9 mouse cellular contexts compared by ENCODE assay signal in genomic region chr14:120336380-120336779, GRCm38 (mm10).
DNase-seq lines count a peak whose midpoint lies in the region; ATAC-seq lines count a peak whose summit lies in the region.
"Had no signal": no experiment of that assay in that cellular context is flagged by ENCODE, and none has a peak within 500 bp of the region (broad histone marks: within the 10 kb centered on the region; RNA-seq: fewer than 3 reads in every experiment).

No protein-coding gene starts in this region.

- peaks cover 67% of the 10 kb centered on the region for H3K4me1 ChIP-seq in limb, embryonic 13.5 days
- H3K4me1 ChIP-seq in limb, embryonic 10.5 days: peaks cover 13% of the 10 kb centered on the region
- H3K4me1 ChIP-seq in heart, embryonic 11.5 days (ENCODE audit: control insufficient read depth, insufficient read depth, low read length): peaks cover 44% of the 10 kb centered on the region
- H3K4me1 ChIP-seq in forebrain, embryonic 15.5 days: peaks cover 19% of the 10 kb centered on the region; the same call in 1 of the 2 replicates

- DNase-seq in limb, embryonic 10.5 days (ENCODE audit: low spot score): no peak
- DNase-seq in adrenal gland, postnatal 36 days: peak; percentile 83 to 85
- peak; percentile 83 to 90 for DNase-seq in kidney, postnatal 25 days
- DNase-seq in T-cell, adult 2 months (ENCODE audit: low spot score): no peak
- DNase-seq in layer of hippocampus, postnatal 36 days: no peak

- no peaks in the 10 kb centered on the region for H3K27me3 ChIP-seq in limb, embryonic 13.5 days
- no peaks in the 10 kb centered on the region for H3K27me3 ChIP-seq in limb, embryonic 10.5 days (ENCODE audit: low read depth, poor library complexity, severe bottlenecking)
- no peaks in the 10 kb centered on the region for H3K27me3 ChIP-seq in heart, embryonic 11.5 days (ENCODE audit: control insufficient read depth, insufficient read depth, low read length)
- H3K27me3 ChIP-seq in forebrain, embryonic 15.5 days: no peaks in the 10 kb centered on the region

- H3K4me2 ChIP-seq in limb, embryonic 13.5 days (replicated peaks): no peak overlapping the region
- H3K4me2 ChIP-seq in heart, embryonic 11.5 days: peak overlapping the region; percentile 4; the same call in 1 of the 2 replicates
- no peak overlapping the region for H3K4me2 ChIP-seq in forebrain, embryonic 15.5 days (replicated peaks)

- WGBS in limb, embryonic 13.5 days: 50% methylated on average over 7 of the region's 7 CpGs
- WGBS in limb, embryonic 10.5 days: 54% methylated on average over 7 of the region's 7 CpGs
- 33% methylated on average over 7 of the region's 7 CpGs for WGBS in heart, embryonic 11.5 days (ENCODE audit: insufficient replicate concordance)
- WGBS in forebrain, embryonic 15.5 days: 26% methylated on average over 7 of the region's 7 CpGs

- H3K9ac ChIP-seq in limb, embryonic 13.5 days: no peak overlapping the region
- H3K9ac ChIP-seq in heart, embryonic 11.5 days (ENCODE audit: low read depth, low read length): no peak overlapping the region
- H3K9ac ChIP-seq in forebrain, embryonic 15.5 days (replicated peaks): no peak overlapping the region

- ATAC-seq in limb, embryonic 13.5 days (ENCODE audit: low FRiP score, low read depth): 0 out of 2 replicates have a peak, but pooled peaks have one; percentile 45
- peak; percentile 68; the same call in 1 of the 2 replicates for ATAC-seq in heart, embryonic 11.5 days (replicated peaks; ENCODE audit: insufficient number of reproducible peaks, low FRiP score, low TSS enrichment)
- ATAC-seq in forebrain, embryonic 15.5 days (replicated peaks): no peak

- H3K4me3 ChIP-seq in limb, embryonic 13.5 days: no peak overlapping the region
- no peak overlapping the region for H3K4me3 ChIP-seq in limb, embryonic 10.5 days
- H3K4me3 ChIP-seq in heart, embryonic 11.5 days (ENCODE audit: low read depth, low read length): no peak overlapping the region
- H3K4me3 ChIP-seq in forebrain, embryonic 15.5 days: no peak overlapping the region

- H3K27ac ChIP-seq in limb, embryonic 13.5 days: no peak overlapping the region
- no peak overlapping the region for H3K27ac ChIP-seq in limb, embryonic 10.5 days
- H3K27ac ChIP-seq in heart, embryonic 11.5 days (ENCODE audit: low read depth, low read length): peak overlapping the region; percentile 59
- H3K27ac ChIP-seq in forebrain, embryonic 15.5 days (replicated peaks): no peak overlapping the region

- H3K36me3 ChIP-seq in limb, embryonic 13.5 days: peaks cover 22% of the 10 kb centered on the region
- 0 out of 2 replicates have a peak, but pooled peaks cover 3% of the 10 kb centered on the region for H3K36me3 ChIP-seq in limb, embryonic 10.5 days
- H3K36me3 ChIP-seq in heart, embryonic 11.5 days (ENCODE audit: control insufficient read depth, insufficient read depth, low read length): no peaks in the 10 kb centered on the region
- no peaks in the 10 kb centered on the region for H3K36me3 ChIP-seq in forebrain, embryonic 15.5 days

- H3K9me3 ChIP-seq in limb, embryonic 13.5 days: no peaks in the 10 kb centered on the region
- H3K9me3 ChIP-seq in limb, embryonic 10.5 days (replicated peaks): no peaks in the 10 kb centered on the region
- H3K9me3 ChIP-seq in heart, embryonic 11.5 days (replicated peaks; ENCODE audit: control insufficient read depth, low read length): no peaks in the 10 kb centered on the region
- no peaks in the 10 kb centered on the region for H3K9me3 ChIP-seq in forebrain, embryonic 15.5 days
- H3K9me3 ChIP-seq: G1E had no signal

Comparison
In these comparisons a context has a peak if more than half of its experiments do, and no peak if none do; other contexts are left out.
1. DNase-seq: peak in adrenal gland, postnatal 36 days (2 of 2) and kidney, postnatal 25 days (2 of 2); none in limb, embryonic 10.5 days (single experiment), T-cell, adult 2 months (single experiment) and layer of hippocampus, postnatal 36 days (0 of 2).